Mouse (Mus musculus) telencephalon, adult 2 months (tissue): ENCODE measurements around the gene Nxpe4.
"Not testable (repeated sequence)": the region's sequence is repeated elsewhere in the genome, so short reads cannot be mapped to it uniquely, and the experiment has no call there.

ENCODE experiments used
- DNase-seq: peaks from one replicate; pipeline ENCODE4 v3.0.0-alpha.2; 2011; ENCODE audit warnings: low read depth, low spot score

The Nxpe4 gene

GRCm38 (mm10) chr9:48240431-48240830, 78.6 kb downstream of the Nxpe4 start:
- DNase-seq, result no peak

- DNase-seq, result no peak
These were observed 80.0 kb downstream of the Nxpe4 start for GRCm38 (mm10) chr9:48241791-48242190.

GRCm38 (mm10) chr9:48242756-48243155, 80.9 kb downstream of the Nxpe4 start:
- no peak for DNase-seq

GRCm38 (mm10) chr9:48244175-48244574, 82.4 kb downstream of the Nxpe4 start:
- no peak for DNase-seq

- DNase-seq, result no peak
These were observed 83.7 kb downstream of the Nxpe4 start for GRCm38 (mm10) chr9:48245525-48245924.

- no peak for DNase-seq
These were observed 85.5 kb downstream of the Nxpe4 start for GRCm38 (mm10) chr9:48247276-48247675.

GRCm38 (mm10) chr9:48252236-48252635, 90.4 kb downstream of the Nxpe4 start:
- no peak for DNase-seq

- no peak for DNase-seq
These were observed 95.2 kb downstream of the Nxpe4 start for GRCm38 (mm10) chr9:48257001-48257400.

GRCm38 (mm10) chr9:48257741-48258423, 96.1 kb downstream of the Nxpe4 start:
- no peak for DNase-seq

- no peak for DNase-seq
These were observed 102.8 kb downstream of the Nxpe4 start for GRCm38 (mm10) chr9:48264616-48265015.

- no peak for DNase-seq
These were observed 103.7 kb downstream of the Nxpe4 start for GRCm38 (mm10) chr9:48265491-48265890.

GRCm38 (mm10) chr9:48266286-48267027, 104.6 kb downstream of the Nxpe4 start:
- peak; percentile 31 for DNase-seq

- peak; percentile 6 for DNase-seq
These were observed 105.2 kb downstream of the Nxpe4 start for GRCm38 (mm10) chr9:48267028-48267441.

- DNase-seq, result peak; percentile 10
These were observed 106.1 kb downstream of the Nxpe4 start for GRCm38 (mm10) chr9:48267960-48268359.

- DNase-seq, result no peak
These were observed 115.0 kb downstream of the Nxpe4 start for GRCm38 (mm10) chr9:48276831-48277230.

- no peak for DNase-seq
These were observed 122.4 kb downstream of the Nxpe4 start for GRCm38 (mm10) chr9:48284221-48284620.

GRCm38 (mm10) chr9:48290281-48290680, 128.5 kb downstream of the Nxpe4 start:
- DNase-seq, result no peak

GRCm38 (mm10) chr9:48294754-48295153, 132.9 kb downstream of the Nxpe4 start:
- DNase-seq, result no peak

GRCm38 (mm10) chr9:48298983-48299382, 137.2 kb downstream of the Nxpe4 start:
- no peak for DNase-seq

- DNase-seq, result not testable (repeated sequence)
These were observed 141.7 kb downstream of the Nxpe4 start for GRCm38 (mm10) chr9:48303564-48303963.

- DNase-seq, result no peak
These were observed 149.4 kb downstream of the Nxpe4 start for GRCm38 (mm10) chr9:48311241-48311640.

GRCm38 (mm10) chr9:48314194-48314593, 152.4 kb downstream of the Nxpe4 start:
- no peak for DNase-seq

GRCm38 (mm10) chr9:48315825-48316224, 154.0 kb downstream of the Nxpe4 start:
- DNase-seq, result no peak
